Mouse (Mus musculus): ENCODE measurements around the gene Gm16181.

The Gm16181 gene

GRCm38 (mm10) chr17:35269653-35270347 is 49.2 kb downstream of the Gm16181 start:
- no peak for DNase-seq (ENCODE audit: low read depth, low spot score)

- no peak for DNase-seq (ENCODE audit: low read depth, low spot score)
Observed at GRCm38 (mm10) chr17:35272249-35272648, 51.6 kb downstream of the Gm16181 start.

All from WW6 (cell line).